Mouse (Mus musculus) c-Kit-positive CD71-positive TER-119-negative erythroid progenitor cells, embryonic 14.5 days (primary cell): ENCODE data around the gene Adam11.
"Not testable (repeated sequence)": the region's sequence is repeated elsewhere in the genome, so short reads cannot be mapped to it uniquely, and the experiment has no call there.

Source experiments
- DNase-seq: peaks from one replicate; pipeline ENCODE4 v3.0.0-alpha.2; 2013; ENCODE audit warnings: low read depth

The Adam11 gene

GRCm38 (mm10) chr11:102761309-102762210 lies at the start of gene Adam11:
TSS of gene Adam11 (plus strand) at chr11:102761439.
- no peak for DNase-seq

- no peak for DNase-seq
Observed at GRCm38 (mm10) chr11:102712411-102712810, 48.8 kb upstream of the Adam11 start.

- DNase-seq, result not testable (repeated sequence)
Observed at GRCm38 (mm10) chr11:102714578-102714977, 46.7 kb upstream of the Adam11 start.

GRCm38 (mm10) chr11:102716135-102716534 lies 45.1 kb upstream of the Adam11 start:
- DNase-seq, result no peak

- DNase-seq, result no peak
Observed at GRCm38 (mm10) chr11:102725574-102725973, 35.7 kb upstream of the Adam11 start.

GRCm38 (mm10) chr11:102728614-102729013 lies 32.6 kb upstream of the Adam11 start:
- DNase-seq, result peak; percentile 34

- DNase-seq, result no peak
Observed at GRCm38 (mm10) chr11:102729835-102730234, 31.4 kb upstream of the Adam11 start.

- no peak for DNase-seq
Observed at GRCm38 (mm10) chr11:102731366-102731765, 29.9 kb upstream of the Adam11 start.

- DNase-seq, result no peak
Observed at GRCm38 (mm10) chr11:102733146-102733545, 28.1 kb upstream of the Adam11 start.

- DNase-seq, result no peak
Observed at GRCm38 (mm10) chr11:102734961-102735360, 26.3 kb upstream of the Adam11 start.

GRCm38 (mm10) chr11:102738046-102738445 lies 23.2 kb upstream of the Adam11 start:
- no peak for DNase-seq

- DNase-seq, result peak; percentile 25
Observed at GRCm38 (mm10) chr11:102739278-102739966, 21.8 kb upstream of the Adam11 start.

GRCm38 (mm10) chr11:102740634-102741033 lies 20.6 kb upstream of the Adam11 start:
- DNase-seq, result no peak

- DNase-seq, result no peak
Observed at GRCm38 (mm10) chr11:102741129-102741950, 19.9 kb upstream of the Adam11 start.

GRCm38 (mm10) chr11:102742066-102742465 lies 19.2 kb upstream of the Adam11 start:
- no peak for DNase-seq

- DNase-seq, result no peak
Observed at GRCm38 (mm10) chr11:102742843-102743242, 18.4 kb upstream of the Adam11 start.

GRCm38 (mm10) chr11:102744746-102745145 lies 16.5 kb upstream of the Adam11 start:
- no peak for DNase-seq

GRCm38 (mm10) chr11:102747866-102748265 lies 13.4 kb upstream of the Adam11 start:
- no peak for DNase-seq

- no peak for DNase-seq
Observed at GRCm38 (mm10) chr11:102748381-102748780, 12.9 kb upstream of the Adam11 start.

GRCm38 (mm10) chr11:102749712-102750111 lies 11.5 kb upstream of the Adam11 start:
- no peak for DNase-seq

GRCm38 (mm10) chr11:102752896-102753590 lies 8.2 kb upstream of the Adam11 start:
- no peak for DNase-seq
